Mouse (Mus musculus) midbrain, embryonic 14.5 days (tissue): Measurements from ENCODE around the gene Mbtps2. TPM values are rescaled to one million over a fixed set of nuclear protein-coding genes. Genes with fewer than 3 reads are reported as not detected.
A peak's percentile ranks its signal among the peaks of the same experiment; 100 is the strongest.

Source experiments
- ATAC-seq: fragments of 200-750 bp; cut with Nextera tagmentation; 2 replicates; pipeline ENCODE4 v1.8.0; 2017; ENCODE audit warnings: moderate number of reproducible peaks, moderate library complexity; ENCODE audit not compliant: low FRiP score, low TSS enrichment
- DNase-seq: peaks from one replicate; pipeline ENCODE4 v3.0.0-alpha.2; 2015
- H3K27ac ChIP-seq: fragments of 300-500 bp; sonication (generic); replicated peaks from 2 replicates; pipeline ENCODE4 v1.5.1; 2014; ENCODE audit warnings: mild to moderate bottlenecking, low read depth, low read length, moderate library complexity
- H3K27me3 ChIP-seq: fragments of 300-500 bp; sonication (generic); 2 replicates; pipeline ENCODE4 v1.6.1; 2014; ENCODE audit warnings: low read length, control low read depth, mixed read lengths; ENCODE audit not compliant: control insufficient read depth, insufficient read depth
- H3K36me3 ChIP-seq: fragments of 300-500 bp; sonication (generic); 2 replicates; pipeline ENCODE4 v1.6.1; 2014; ENCODE audit warnings: low read length, control low read depth; ENCODE audit not compliant: control insufficient read depth, insufficient read depth
- H3K4me1 ChIP-seq: fragments of 300-500 bp; sonication (generic); 2 replicates; pipeline ENCODE4 v1.6.1; 2014; ENCODE audit warnings: mild to moderate bottlenecking, antibody characterized with exemption, low read length, control low read depth; ENCODE audit not compliant: control insufficient read depth, insufficient read depth
- H3K4me2 ChIP-seq: fragments of 300-500 bp; sonication (generic); 2 replicates; pipeline ENCODE4 v1.6.1; 2014; ENCODE audit warnings: mild to moderate bottlenecking, low read length, moderate library complexity
- H3K4me3 ChIP-seq: fragments of 300-500 bp; sonication (generic); replicated peaks from 2 replicates; pipeline ENCODE4 v1.5.1; 2014; ENCODE audit warnings: low read depth, low read length
- H3K9ac ChIP-seq: fragments of 300-500 bp; sonication (generic); replicated peaks from 2 replicates; pipeline ENCODE4 v1.6.1; 2014; ENCODE audit warnings: mild to moderate bottlenecking, low read length, moderate library complexity
- H3K9me3 ChIP-seq: fragments of 300-500 bp; sonication (generic); 2 replicates; pipeline ENCODE4 v1.6.1; 2016; ENCODE audit warnings: low read length, control low read depth, mixed read lengths; ENCODE audit not compliant: control insufficient read depth
- WGBS: fragments of 180-500 bp; shearing (Covaris S2); extraction: QIAGEN DNeasy Blood & Tissue Kit; methylation state at CpG from one replicate; pipeline ENCODE4 v1.1.7; 2014; 5-methylcytosine and 5-hydroxymethylcytosine counted together
- polyA plus RNA-seq: library from polyadenylated mRNA; unstranded; fragments of >200 nt; fragmentation: Nextera tagmentation; extraction: Ambion mirVana; gene quantifications from 2 replicates; pipeline ENCODE4 v1.2.1, GENCODE M21; 2014

Mbtps2 gene
- polyA plus RNA-seq, 1 experiment from 2014 or later: 31.6 TPM

GRCm38 (mm10) chrX:157612894-157613293 lies 14.4 kb upstream of the Mbtps2 start:
- H3K4me3 ChIP-seq: no peak overlapping the region
- H3K9me3 ChIP-seq: no peaks in the 10 kb centered on the region
- peak overlapping the region; percentile 32; the same call in 1 of the 2 replicates for H3K4me2 ChIP-seq
- no peaks in the 10 kb centered on the region for H3K36me3 ChIP-seq
- 41% methylated on average over 32 of the region's 32 CpGs for WGBS
- H3K9ac ChIP-seq: no peak overlapping the region
- H3K27ac ChIP-seq: no peak overlapping the region
- H3K27me3 ChIP-seq: no peaks in the 10 kb centered on the region
- ATAC-seq: no peak
- no peaks in the 10 kb centered on the region for H3K4me1 ChIP-seq
- DNase-seq: no peak

- H3K27ac ChIP-seq: no peak overlapping the region
- ATAC-seq (no peak), DNase-seq (peak; percentile 76)
- H3K4me1 ChIP-seq: no peaks in the 10 kb centered on the region
- H3K36me3 ChIP-seq: no peaks in the 10 kb centered on the region
- H3K4me3 ChIP-seq: no peak overlapping the region
- H3K9ac ChIP-seq: no peak overlapping the region
- WGBS: 14% methylated on average over 3 of the region's 3 CpGs
- H3K4me2 ChIP-seq: 0 out of 2 replicates have a peak overlapping the region, but pooled peaks have one; percentile 21
- H3K27me3 ChIP-seq: no peaks in the 10 kb centered on the region
- no peaks in the 10 kb centered on the region for H3K9me3 ChIP-seq
Measured at GRCm38 (mm10) chrX:157601450-157601849, 2.9 kb upstream of the Mbtps2 start.

- ATAC-seq: no peak; the same call in 1 of the 2 replicates
- no peaks in the 10 kb centered on the region for H3K9me3 ChIP-seq
- H3K4me3 ChIP-seq: peak overlapping the region; percentile 54
- peak overlapping the region; percentile 56 for H3K4me2 ChIP-seq
- peak overlapping the region; percentile 72 for H3K9ac ChIP-seq
- no peaks in the 10 kb centered on the region for H3K36me3 ChIP-seq
- peak; percentile 41 for DNase-seq
- no peaks in the 10 kb centered on the region; the same call in 1 of the 2 replicates for H3K27me3 ChIP-seq
- peak overlapping the region; percentile 89 for H3K27ac ChIP-seq
- H3K4me1 ChIP-seq: no peaks in the 10 kb centered on the region
- 26% methylated on average over 17 of the region's 17 CpGs for WGBS
Measured at GRCm38 (mm10) chrX:157597585-157598185, 830 bp downstream of the Mbtps2 start.

- Histone ChIP-seq H3K27ac (no peak overlapping the region), H3K4me3 (peak overlapping the region; percentile 54; the same call in 1 of the 2 replicates), H3K27me3 (no peaks in the 10 kb centered on the region; the same call in 1 of the 2 replicates), H3K4me1 (no peaks in the 10 kb centered on the region), H3K4me2 (peak overlapping the region; percentile 56), H3K9ac (no peak overlapping the region; the same call in 1 of the 2 replicates), H3K36me3 (no peaks in the 10 kb centered on the region), H3K9me3 (no peaks in the 10 kb centered on the region)
- DNase-seq: no peak
- 83% methylated on average over 5 of the region's 5 CpGs for WGBS
- no peak for ATAC-seq
Measured at GRCm38 (mm10) chrX:157596802-157597201, 1.7 kb downstream of the Mbtps2 start.

GRCm38 (mm10) chrX:157595927-157596326 lies 2.6 kb downstream of the Mbtps2 start:
- no peak overlapping the region for H3K4me2 ChIP-seq
- 86% methylated on average over 6 of the region's 6 CpGs for WGBS
- ATAC-seq (no peak), DNase-seq (no peak)
- H3K36me3 ChIP-seq: no peaks in the 10 kb centered on the region
- no peak overlapping the region for H3K27ac ChIP-seq
- H3K4me3 ChIP-seq: no peak overlapping the region
- H3K27me3 ChIP-seq: no peaks in the 10 kb centered on the region; the same call in 1 of the 2 replicates
- H3K4me1 ChIP-seq: no peaks in the 10 kb centered on the region
- H3K9ac ChIP-seq: no peak overlapping the region
- H3K9me3 ChIP-seq: no peaks in the 10 kb centered on the region

- 26% methylated on average over 2 of the region's 2 CpGs for WGBS
- Histone ChIP-seq H3K4me3 (no peak overlapping the region), H3K27me3 (no peaks in the 10 kb centered on the region; the same call in 1 of the 2 replicates), H3K9me3 (no peaks in the 10 kb centered on the region), H3K27ac (0 out of 2 replicates have a peak overlapping the region, but pooled peaks have one; percentile 26), H3K4me2 (no peak overlapping the region), H3K9ac (no peak overlapping the region), H3K4me1 (no peaks in the 10 kb centered on the region), H3K36me3 (peaks cover 3% of the 10 kb centered on the region; the same call in 1 of the 2 replicates)
- DNase-seq (peak; percentile 51), ATAC-seq (peak; percentile 26; the same call in 1 of the 2 replicates)
Measured at GRCm38 (mm10) chrX:157594606-157595005, 3.9 kb downstream of the Mbtps2 start.

GRCm38 (mm10) chrX:157587001-157587400 lies 11.5 kb downstream of the Mbtps2 start:
- H3K27me3 ChIP-seq: no peaks in the 10 kb centered on the region
- H3K4me2 ChIP-seq: no peak overlapping the region
- no peak for ATAC-seq
- no peaks in the 10 kb centered on the region for H3K4me1 ChIP-seq
- H3K9me3 ChIP-seq: no peaks in the 10 kb centered on the region
- DNase-seq: no peak
- no peak overlapping the region for H3K4me3 ChIP-seq
- H3K27ac ChIP-seq: no peak overlapping the region
- 57% methylated on average over 5 of the region's 5 CpGs for WGBS
- peaks cover 3% of the 10 kb centered on the region; the same call in 1 of the 2 replicates for H3K36me3 ChIP-seq
- H3K9ac ChIP-seq: no peak overlapping the region

- no peaks in the 10 kb centered on the region for H3K27me3 ChIP-seq
- ATAC-seq: no peak
- H3K27ac ChIP-seq: no peak overlapping the region
Measured at GRCm38 (mm10) chrX:157586397-157586796, 12.1 kb downstream of the Mbtps2 start.

GRCm38 (mm10) chrX:157579108-157579614 lies 19.4 kb downstream of the Mbtps2 start:
- no peaks in the 10 kb centered on the region for H3K36me3 ChIP-seq
- no peak overlapping the region for H3K4me2 ChIP-seq
- WGBS: 65% methylated on average over 6 of the region's 6 CpGs
- no peak for ATAC-seq
- no peak for DNase-seq
- no peaks in the 10 kb centered on the region for H3K4me1 ChIP-seq
- H3K27ac ChIP-seq: no peak overlapping the region
- H3K27me3 ChIP-seq: no peaks in the 10 kb centered on the region
- H3K9ac ChIP-seq: no peak overlapping the region
- no peak overlapping the region for H3K4me3 ChIP-seq
- no peaks in the 10 kb centered on the region for H3K9me3 ChIP-seq

More at GRCm38 (mm10) chrX:157586397-157586796, 12.1 kb downstream of the Mbtps2 start:
- Histone ChIP-seq H3K4me2 (no peak overlapping the region), H3K36me3 (peaks cover 3% of the 10 kb centered on the region; the same call in 1 of the 2 replicates), H3K4me3 (no peak overlapping the region), H3K9ac (no peak overlapping the region), H3K9me3 (no peaks in the 10 kb centered on the region), H3K4me1 (no peaks in the 10 kb centered on the region)
- no peak for DNase-seq
